Mouse (Mus musculus): ENCODE results near the gene Rnf11. TPM values are rescaled to one million over a fixed set of nuclear protein-coding genes. Genes with fewer than 3 reads are reported as not detected.

Gene Rnf11
- 24.7 and 29.2 TPM in 2 replicates for total RNA-seq (2017)

DNA sequence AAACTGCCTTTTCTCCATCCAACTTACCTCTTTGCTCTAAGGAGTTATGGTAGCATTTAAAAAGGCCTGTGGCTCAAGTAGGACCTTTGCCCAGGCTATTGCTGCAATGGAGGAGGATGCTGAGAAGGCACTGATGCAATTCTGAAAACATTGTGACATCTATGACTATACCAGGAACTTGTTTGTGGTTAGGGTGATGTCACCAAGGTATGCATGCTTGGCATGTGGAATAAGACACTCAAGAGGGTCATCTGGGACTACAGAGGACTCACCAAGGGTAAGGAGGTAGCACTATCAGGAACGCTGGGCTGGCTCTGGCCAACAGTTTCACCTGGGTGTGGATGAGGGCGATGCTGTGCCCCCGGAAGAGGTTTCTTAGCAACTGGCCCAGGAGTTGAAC, at the start of gene Rnf11:
Rnf11 (minus strand) TSS at position 108 of the 400 bp plus-strand sequence.
- peak; percentile 46 for ATAC-seq (replicated peaks; ENCODE audit: low read depth, poor library complexity, severe bottlenecking)

DNA sequence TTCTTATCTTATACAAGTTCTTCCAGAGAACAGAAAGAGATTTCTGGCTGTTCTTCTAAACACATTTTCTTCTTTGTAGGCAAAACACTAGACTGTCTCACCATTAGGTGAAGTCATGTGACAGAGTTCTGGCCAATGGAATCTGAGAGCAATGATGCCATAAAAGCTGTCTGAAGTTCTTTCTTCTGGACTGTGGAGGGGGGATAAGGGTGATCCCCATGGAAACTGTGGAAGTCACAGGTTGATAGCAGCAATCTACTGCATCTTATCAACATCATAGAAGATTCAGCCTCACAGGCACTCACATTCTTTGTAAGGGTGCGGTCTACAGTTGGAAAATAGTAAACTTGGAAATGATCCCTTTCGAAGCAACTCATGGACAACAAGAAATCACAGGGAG, 46.6 kb upstream of the Rnf11 start, which contains the start of gene 4930522H14Rik:
4930522H14Rik (minus strand) TSS at position 187 of the 400 bp plus-strand sequence.
- no peak for ATAC-seq (replicated peaks; ENCODE audit: low read depth, poor library complexity, severe bottlenecking)

DNA sequence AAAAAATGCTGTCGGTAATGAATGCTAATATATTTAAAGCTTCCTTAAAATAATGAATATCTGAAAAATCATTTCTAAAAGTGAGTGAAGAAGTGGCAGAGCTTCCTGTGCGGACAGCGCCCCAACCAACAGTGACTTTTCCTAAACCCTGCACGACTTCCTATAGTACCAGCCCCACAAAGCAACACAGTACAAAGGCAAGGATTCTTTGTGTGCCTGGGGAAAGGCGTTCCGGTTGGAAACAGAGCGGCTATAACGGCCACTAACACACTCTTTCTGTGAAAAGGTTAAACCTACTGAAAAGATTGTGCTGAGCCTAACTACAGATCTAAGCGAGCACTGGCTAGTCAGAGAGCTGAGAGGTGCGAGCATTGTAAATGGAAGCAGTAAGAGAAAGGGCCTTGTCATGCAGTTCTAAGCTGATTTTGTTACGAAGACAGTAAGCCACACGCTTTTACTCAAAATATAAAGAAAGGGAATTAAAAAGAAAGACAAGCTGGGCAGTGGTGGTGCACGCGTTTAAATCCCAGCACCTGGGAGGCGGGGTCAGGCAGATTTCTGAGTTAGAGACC, 45.8 kb upstream of the Rnf11 start:
- no peak for ATAC-seq (replicated peaks; ENCODE audit: low read depth, poor library complexity, severe bottlenecking)

DNA sequence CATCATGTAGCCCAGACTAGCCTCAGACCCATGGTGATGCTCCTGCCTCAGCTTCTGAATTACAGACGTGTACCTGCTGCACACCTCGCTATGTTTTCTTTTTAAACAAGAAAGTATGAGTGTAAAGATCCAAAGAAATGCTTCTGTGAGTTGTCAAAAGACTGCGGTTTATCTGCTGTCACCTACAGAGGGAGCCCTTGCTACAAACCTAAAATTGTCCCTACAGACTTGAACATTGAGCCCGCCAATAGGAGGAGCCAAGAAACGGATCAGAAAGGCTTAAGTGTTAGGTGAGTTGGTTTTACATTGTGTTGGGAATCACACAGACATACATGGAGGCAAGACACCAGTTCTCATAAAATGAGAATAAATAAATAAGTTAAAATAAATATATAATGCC, 20.4 kb upstream of the Rnf11 start:
- ATAC-seq (replicated peaks; ENCODE audit: low read depth, poor library complexity, severe bottlenecking): peak; percentile 100

DNA sequence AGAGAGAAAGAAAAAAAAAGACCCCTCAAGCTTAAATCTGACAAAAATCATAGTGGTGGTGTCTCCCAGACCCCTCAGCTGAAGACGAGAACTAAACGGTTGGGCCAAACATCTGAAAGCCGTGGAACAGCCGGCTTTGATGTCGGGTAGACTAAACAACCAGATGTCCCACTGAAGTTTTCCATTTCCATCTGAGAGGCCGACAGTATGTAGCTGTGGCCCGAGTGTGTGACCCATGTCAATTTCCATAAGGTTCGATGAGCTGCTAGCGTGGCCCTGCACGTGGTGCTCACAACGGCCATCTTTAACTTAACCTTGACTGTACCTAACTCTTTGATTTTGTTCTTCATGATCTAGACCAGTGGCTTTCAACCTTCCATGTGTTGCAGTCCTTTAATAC, 13.9 kb upstream of the Rnf11 start:
- ATAC-seq (replicated peaks; ENCODE audit: low read depth, poor library complexity, severe bottlenecking): no peak

DNA sequence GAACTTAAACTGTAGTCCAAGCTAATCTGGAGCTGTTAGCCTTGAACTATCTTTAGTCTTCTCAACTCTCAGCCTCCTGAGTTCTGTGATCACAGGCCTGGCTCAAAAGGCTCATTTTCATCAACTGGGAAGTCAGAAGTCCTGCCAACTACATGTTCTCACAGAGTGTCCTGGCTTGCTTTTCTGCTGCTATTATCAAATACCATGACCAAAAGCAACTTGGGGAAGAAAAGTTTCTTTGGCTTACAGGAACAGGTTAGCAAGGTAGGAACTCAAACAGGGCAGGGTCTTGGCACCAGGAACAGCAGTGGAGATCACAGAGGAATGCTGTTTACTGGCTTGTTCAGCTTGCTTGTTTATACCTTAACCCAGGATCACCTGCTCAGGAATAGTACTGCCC, 9.1 kb upstream of the Rnf11 start:
- ATAC-seq (replicated peaks; ENCODE audit: low read depth, poor library complexity, severe bottlenecking): no peak

DNA sequence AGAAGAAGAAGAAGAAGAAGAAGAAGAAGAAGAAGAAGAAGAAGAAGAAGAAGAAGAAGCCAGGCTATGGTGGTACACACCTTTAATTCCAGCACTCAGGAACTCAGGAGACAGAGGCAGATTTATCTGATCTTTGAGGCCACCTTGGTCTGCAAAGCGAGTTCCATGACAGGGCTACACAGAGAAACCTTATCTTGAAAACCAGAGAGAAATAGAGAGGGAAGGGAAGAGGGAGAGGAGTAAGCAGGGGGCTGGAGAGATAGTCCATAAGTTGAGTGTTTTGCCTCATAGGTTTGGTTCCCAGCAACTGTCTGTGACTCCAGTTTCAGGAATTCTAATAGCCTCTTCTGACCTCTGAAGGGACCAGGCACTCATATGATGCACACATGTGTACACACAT, 4.3 kb upstream of the Rnf11 start:
- ATAC-seq (replicated peaks; ENCODE audit: low read depth, poor library complexity, severe bottlenecking): no peak

DNA sequence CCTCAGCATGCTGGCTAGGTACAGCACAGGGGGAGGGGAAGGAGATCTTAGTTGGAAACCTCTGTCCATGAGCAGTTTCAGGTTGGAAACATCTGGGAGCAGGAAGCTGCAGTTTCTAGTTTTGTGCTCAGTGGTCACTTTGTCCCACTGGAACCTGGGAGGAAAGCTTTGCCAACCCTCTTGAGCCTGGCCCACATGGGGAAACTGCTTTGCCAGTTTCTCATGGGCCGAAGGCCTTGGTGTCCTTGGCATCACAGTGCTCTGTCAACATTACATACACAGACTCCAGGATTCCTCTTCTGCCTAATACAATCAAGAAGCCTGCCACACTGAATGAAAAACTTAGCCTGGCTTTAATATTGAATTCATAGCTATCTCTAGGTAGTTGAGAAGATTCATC, 1.8 kb downstream of the Rnf11 start:
- ATAC-seq (replicated peaks; ENCODE audit: low read depth, poor library complexity, severe bottlenecking): no peak

DNA sequence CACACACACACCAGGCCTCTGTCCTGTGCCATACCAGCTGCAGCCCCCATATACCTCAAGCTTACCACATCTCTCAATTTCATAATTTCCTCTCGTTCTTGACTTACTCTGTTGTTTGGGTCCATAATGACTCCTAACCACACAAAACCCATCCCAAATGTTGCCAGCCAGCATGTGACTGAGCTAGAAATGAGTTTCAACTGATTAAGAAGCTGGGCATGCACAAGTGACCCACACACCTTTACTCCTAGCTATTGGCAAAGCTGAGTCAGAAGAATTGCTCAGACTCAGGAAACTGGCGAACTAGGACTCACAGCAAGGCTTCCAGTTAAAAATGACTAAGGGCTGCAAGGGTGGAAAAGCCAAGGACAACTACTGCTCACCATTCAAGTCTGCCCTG, 3.1 kb downstream of the Rnf11 start:
- ATAC-seq (replicated peaks; ENCODE audit: low read depth, poor library complexity, severe bottlenecking): peak; percentile 27

DNA sequence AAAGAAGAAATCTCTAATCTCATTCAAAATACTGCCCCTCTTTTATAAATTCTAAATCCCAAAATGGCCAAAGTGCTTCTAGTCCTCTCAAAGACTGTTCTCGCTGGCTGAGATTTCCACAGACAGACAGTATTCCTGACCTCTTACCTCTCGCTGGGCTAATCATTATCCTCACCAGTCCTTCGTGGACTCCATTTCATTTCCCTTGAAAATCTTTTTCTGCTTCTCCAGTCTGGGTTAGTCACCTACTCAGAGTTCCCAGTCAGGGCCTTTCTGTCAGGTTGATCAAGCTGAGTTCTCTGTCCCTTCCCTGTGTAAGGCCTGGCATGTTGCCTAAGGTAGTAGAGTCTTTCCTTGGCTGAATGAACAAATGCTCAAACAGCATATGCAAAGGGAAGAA, 7.1 kb downstream of the Rnf11 start:
- no peak for ATAC-seq (replicated peaks; ENCODE audit: low read depth, poor library complexity, severe bottlenecking)

DNA sequence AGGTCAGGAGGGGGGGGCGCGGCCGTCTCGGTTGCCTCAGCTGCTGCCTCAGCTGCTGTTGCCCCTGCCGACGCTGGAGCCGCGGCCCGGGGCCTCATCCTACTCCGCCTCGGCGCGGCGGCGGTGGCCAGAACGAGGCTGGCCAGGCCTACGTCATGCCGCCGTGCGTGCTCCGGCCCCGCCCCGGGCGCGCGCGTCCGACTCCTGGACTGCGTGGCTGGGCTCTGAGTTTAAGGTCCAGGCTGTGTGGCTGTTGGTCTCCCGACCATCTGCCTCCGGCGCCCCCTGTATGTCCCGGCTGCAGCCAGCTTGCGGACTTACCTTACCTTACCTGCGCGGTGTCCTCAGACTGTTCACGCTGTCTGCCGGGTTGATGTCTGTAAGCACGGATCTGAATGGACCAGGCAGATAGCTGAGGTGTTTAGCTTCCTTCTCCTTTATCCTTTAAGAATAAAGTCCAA, 7.9 kb downstream of the Rnf11 start:
- ATAC-seq (replicated peaks; ENCODE audit: low read depth, poor library complexity, severe bottlenecking): peak; percentile 85

DNA sequence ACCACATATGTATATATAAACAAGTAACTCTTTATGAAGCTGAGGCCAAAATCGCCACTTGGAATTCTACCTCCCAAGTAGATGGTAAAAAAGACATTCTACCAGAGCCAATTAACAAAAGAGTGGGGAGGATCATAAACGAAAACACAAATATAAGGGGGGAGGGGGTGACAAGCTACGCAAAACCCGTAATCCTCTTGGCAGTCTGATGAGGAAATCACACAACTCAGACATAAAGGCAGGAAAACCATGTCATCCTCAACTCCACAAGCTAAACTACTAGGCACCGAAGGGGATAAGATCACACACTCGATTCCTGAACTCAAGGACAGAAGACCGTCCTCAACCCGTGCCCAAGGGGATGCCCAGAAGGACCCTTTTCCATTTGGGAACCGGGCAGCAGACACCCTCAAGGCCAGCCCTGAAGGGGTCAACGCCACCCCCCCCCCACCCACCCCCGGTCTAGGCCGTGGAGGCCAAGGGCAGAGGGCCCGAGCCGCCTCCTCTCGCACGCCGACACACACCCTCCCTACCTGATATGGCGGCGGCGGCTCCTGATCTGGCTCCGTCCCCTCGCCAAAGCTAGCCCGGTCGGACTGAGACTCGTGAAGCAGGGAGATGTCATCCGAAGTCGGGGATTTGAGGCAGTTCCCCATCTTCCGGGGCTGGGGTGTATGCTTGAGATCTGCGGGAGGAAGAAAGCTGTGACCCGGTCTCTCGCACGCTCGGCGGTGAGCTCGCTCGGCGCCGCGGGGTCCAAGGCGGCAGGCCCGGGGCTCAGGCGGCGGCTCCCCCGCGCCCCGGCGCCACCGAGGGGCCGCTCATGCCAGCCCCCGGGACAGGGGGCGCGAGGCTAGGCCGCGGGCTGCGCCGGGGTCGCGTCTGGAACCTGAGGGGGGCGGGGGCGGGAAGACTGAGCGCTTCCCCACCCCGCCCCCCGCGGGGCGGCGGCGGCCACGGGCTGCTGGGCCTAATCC, 8.7 kb downstream of the Rnf11 start:
- peak; percentile 26 for ATAC-seq (replicated peaks; ENCODE audit: low read depth, poor library complexity, severe bottlenecking)

DNA sequence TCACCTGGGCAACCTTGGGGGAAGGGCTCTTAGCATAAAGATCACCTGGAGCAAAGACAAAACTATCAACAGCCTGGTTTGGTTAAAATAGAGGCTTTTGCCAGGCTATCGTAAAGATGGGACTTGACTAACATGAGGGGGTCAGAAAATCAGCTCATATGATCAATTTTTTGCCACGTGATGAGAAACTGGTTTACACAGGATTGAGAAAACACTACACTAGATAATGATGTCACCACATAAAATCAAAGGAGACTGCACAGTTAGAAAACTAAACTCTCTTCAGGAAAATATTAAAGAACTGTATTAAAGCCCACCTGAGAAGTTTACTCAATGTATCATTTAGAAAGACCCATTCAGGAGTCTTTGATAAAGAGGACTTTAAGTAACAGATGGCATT, 9.4 kb downstream of the Rnf11 start:
- ATAC-seq (replicated peaks; ENCODE audit: low read depth, poor library complexity, severe bottlenecking): no peak

DNA sequence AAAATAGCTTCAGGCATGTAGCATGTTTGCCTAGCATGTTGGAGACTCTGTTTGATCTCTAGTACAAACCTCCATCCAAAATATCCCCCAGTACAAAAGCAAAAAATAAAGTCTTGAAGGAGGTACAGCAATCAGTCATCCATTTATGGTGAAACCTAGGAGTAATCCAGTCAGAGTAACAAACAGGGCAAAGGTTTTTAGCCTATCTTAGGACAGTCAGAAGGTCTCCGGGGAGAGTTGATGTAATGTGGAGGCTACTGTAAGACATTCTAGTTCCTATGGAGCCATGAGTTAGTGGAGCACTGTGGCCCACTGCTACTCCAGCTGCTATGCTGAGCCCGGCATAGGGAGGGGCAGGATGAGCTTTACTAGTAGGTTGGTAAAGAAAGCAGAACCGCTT, 12.0 kb downstream of the Rnf11 start:
- ATAC-seq (replicated peaks; ENCODE audit: low read depth, poor library complexity, severe bottlenecking): no peak

DNA sequence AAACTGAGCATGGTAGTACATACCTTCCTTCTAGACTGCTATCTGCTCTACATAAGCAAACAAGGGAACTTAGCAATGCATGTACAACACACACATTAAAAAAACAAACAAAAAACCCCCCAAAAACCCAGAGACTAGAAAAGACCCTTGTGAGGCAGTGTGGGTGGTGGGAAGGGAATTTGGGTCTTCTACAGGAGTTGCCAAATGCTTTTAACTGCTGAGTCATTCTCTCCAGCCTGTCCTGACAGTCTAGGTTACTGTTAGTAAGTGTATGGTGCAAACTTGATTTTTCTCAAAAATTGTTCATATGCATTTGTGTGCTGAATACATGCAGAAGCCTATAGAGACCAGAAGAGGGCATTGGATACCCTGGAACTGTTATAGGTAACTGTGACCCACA, 12.9 kb downstream of the Rnf11 start:
- no peak for ATAC-seq (replicated peaks; ENCODE audit: low read depth, poor library complexity, severe bottlenecking)

DNA sequence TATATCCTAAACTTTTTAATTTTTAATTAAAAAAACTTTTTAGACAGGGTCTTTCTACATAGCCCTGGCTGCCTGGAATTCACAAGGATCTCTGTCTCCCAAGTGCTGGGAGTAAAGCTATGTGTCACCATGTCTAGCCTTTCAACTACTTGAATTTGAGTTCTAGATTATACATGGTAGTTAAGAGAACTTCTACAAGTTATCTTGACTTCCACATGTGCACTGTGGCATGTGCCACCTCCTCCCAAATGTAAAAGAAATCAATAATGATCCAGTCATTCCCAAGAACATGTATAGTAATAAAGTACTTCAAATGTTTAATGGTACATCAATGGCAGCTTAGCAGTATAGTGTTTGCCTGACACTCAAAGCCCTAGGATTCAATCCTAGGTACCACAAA, 16.8 kb downstream of the Rnf11 start:
- no peak for ATAC-seq (replicated peaks; ENCODE audit: low read depth, poor library complexity, severe bottlenecking)

DNA sequence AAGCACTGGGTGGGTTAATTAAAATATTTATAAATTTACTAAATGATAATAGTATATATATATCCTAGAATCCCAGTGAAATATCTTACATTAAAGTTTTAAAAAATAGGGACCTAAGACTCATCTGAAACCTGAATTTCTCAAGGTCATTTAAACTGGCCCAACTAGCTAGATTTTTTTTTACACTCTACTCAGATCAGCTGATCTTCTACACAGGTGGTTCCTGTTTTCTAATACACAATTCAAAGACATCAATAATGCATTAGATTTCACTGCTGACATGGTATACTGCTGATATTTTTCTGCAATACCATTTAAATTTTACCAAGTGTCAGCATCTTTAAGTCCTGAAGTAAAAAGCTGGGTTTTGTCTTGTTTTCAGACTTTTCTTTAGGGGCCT, 20.6 kb downstream of the Rnf11 start:
- ATAC-seq (replicated peaks; ENCODE audit: low read depth, poor library complexity, severe bottlenecking): no peak

DNA sequence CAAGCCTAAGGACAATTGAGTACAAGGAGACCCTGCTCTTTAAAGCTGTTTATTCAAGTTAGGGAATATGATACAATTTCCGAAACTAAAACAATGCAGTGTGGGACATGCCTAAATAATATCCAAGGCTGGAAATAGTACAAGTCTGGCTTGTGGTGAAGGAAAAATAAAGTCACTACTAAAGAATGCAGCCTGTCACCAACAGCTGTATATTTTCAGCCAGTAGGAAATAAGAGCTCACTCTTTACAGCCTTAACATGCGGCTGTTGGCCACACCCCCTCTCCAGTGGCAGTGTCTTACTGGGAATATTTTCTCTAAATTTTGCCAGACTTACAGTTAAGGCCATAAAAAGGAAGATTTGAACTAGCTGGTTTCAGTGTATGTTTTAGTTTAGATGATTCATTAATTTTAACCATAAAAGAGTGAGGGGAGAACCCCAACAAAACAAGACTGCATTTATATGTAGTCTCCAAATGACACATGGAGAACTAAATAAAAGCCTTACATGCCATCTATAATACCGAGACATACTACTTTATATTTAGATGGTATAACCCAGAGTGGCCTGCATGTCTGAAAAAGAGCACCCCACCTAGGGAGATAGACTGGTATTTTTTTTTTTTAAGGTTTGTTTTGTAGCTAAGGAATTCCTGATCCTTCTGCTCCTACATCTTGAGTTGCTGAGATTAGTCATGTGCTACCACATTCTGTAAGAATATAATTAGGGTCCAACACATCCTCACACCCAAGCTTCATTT, 23.9 kb downstream of the Rnf11 start:
- ATAC-seq (replicated peaks; ENCODE audit: low read depth, poor library complexity, severe bottlenecking): no peak

DNA sequence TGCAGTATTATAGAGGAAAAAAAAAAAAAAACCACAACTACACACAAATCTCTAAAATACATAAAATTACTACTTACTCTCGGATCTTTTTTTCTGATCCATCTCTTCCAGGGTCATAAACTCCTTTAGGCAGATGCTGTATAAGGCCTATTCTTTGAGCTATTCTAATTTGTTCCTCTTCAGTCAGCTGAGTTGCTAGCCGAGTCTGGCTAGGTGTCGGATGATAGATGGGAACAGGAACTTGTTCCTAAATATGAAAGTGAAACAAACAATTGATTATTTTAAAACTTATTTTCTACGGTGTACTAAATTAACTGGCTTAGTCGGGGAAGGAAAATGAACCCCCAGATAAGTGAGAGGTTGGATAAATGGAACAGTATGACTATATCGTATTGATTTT, 27.7 kb downstream of the Rnf11 start:
- peak; percentile 62 for ATAC-seq (replicated peaks; ENCODE audit: low read depth, poor library complexity, severe bottlenecking)

DNA sequence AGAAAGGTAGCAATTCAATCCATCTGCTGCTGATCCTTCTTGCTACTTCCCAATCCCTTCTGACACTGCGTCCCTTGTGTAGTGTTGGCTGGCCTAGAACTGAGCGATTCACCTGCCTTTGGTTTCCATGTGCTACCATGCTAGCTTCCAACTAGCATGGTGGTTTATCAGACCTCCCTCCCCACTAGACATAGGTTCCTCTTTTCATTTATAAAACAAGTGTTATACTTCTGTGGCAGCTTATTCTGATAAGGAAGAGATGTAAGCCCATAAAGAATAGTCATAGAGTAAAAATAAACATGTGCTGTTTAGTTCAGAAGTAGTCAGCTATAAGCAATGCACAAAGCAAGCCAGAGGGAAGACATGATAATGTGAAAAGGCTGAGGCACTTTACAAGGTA, 36.0 kb downstream of the Rnf11 start:
- peak; percentile 27 for ATAC-seq (replicated peaks; ENCODE audit: low read depth, poor library complexity, severe bottlenecking)

DNA sequence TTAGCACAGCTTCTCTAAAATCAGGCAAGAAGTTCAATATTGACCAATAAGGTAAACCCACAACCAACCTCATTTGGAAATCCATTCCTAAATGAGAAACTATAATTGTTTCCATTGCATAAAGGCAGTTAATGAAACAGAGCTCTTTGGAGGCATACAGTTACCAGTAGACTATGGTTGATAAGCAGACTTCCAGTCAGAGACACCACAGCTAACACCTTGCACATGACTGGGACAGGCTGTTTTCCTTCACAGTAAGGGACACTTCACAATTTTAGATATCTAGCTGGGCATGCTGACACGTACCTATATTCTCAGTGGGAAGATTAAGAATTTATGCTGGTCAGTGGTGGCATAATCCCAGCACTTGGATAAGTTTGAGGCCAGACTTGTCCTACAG, 38.6 kb downstream of the Rnf11 start:
- peak; percentile 9; the same call in 1 of the 2 replicates for ATAC-seq (replicated peaks; ENCODE audit: low read depth, poor library complexity, severe bottlenecking)
